ENCODE assay signal across 12 mouse cellular contexts in genomic region chr9:73089222-73089920, GRCm38 (mm10). TPM values are rescaled to one million over a fixed set of nuclear protein-coding genes. Genes with fewer than 3 reads are reported as not detected.
A peak's percentile ranks its signal among the peaks of the same experiment; 100 is the strongest.
DNase-seq lines count a peak whose midpoint lies in the region; ATAC-seq and TF ChIP-seq lines count a peak whose summit lies in the region.
"Had no signal": no experiment of that assay in that cellular context is flagged by ENCODE, and none has a peak within 500 bp of the region (broad histone marks: within the 10 kb centered on the region; RNA-seq: fewer than 3 reads in every experiment).

No protein-coding gene starts in this region.

- peak overlapping the region; percentile 68 for H3K27ac ChIP-seq in heart, embryonic 16.5 days (ENCODE audit: low read length)
- H3K27ac ChIP-seq in stomach, postnatal 0 days (replicated peaks), result peak overlapping the region; percentile 53
- H3K27ac ChIP-seq in hindbrain, embryonic 13.5 days, result no peak overlapping the region

- H3K36me3 ChIP-seq in heart, embryonic 16.5 days (ENCODE audit: control insufficient read depth, insufficient read depth), result no peaks in the 10 kb centered on the region
- no peaks in the 10 kb centered on the region for H3K36me3 ChIP-seq in stomach, postnatal 0 days (ENCODE audit: control insufficient read depth, insufficient read depth, low read length)
- H3K36me3 ChIP-seq in hindbrain, embryonic 13.5 days, result no peaks in the 10 kb centered on the region

- TF ChIP-seq EP300 in stomach, postnatal 0 days (optimal IDR thresholded peaks at IDR 0.05), result no peak

- no peak for TF ChIP-seq CTCF in stomach, postnatal 0 days (IDR thresholded peaks at IDR 0.05; ENCODE audit: low read depth)

- no peaks in the 10 kb centered on the region for H3K9me3 ChIP-seq in heart, embryonic 16.5 days (replicated peaks; ENCODE audit: control insufficient read depth, low read length)
- no peaks in the 10 kb centered on the region for H3K9me3 ChIP-seq in stomach, postnatal 0 days (ENCODE audit: control insufficient read depth, low read length)
- H3K9me3 ChIP-seq in hindbrain, embryonic 13.5 days, result no peaks in the 10 kb centered on the region

- no peak overlapping the region for H3K4me3 ChIP-seq in heart, embryonic 16.5 days (ENCODE audit: low read length)
- H3K4me3 ChIP-seq in stomach, postnatal 0 days (ENCODE audit: low read depth, low read length), result no peak overlapping the region
- H3K4me3 ChIP-seq in hindbrain, embryonic 13.5 days, result no peak overlapping the region

- H3K9ac ChIP-seq in heart, embryonic 16.5 days (ENCODE audit: low read length), result no peak overlapping the region
- H3K9ac ChIP-seq in stomach, postnatal 0 days (ENCODE audit: low read length), result 0 out of 2 replicates have a peak overlapping the region, but pooled peaks have one; percentile 4
- H3K9ac ChIP-seq in hindbrain, embryonic 13.5 days, result no peak overlapping the region; the same call in 1 of the 2 replicates

- peaks cover 3% of the 10 kb centered on the region; the same call in 1 of the 2 replicates for H3K4me1 ChIP-seq in heart, embryonic 16.5 days (ENCODE audit: control insufficient read depth, insufficient read depth, low read length)
- H3K4me1 ChIP-seq in stomach, postnatal 0 days (replicated peaks; ENCODE audit: control insufficient read depth, insufficient read depth), result no peaks in the 10 kb centered on the region
- no peaks in the 10 kb centered on the region for H3K4me1 ChIP-seq in hindbrain, embryonic 13.5 days (replicated peaks)

- DNase-seq in heart, adult 11 months, result no peak
- peak; percentile 89 for DNase-seq in lung, postnatal 25 days (ENCODE audit: low spot score)
- peak; percentile 75 for DNase-seq in stomach, postnatal 0 days (ENCODE audit: low spot score)
- no peak for DNase-seq in kidney, postnatal 25 days
- DNase-seq: adrenal gland, postnatal 10 days had no signal

- H3K4me2 ChIP-seq in heart, embryonic 16.5 days (ENCODE audit: low read depth, low read length), result no peak overlapping the region
- no peak overlapping the region for H3K4me2 ChIP-seq in stomach, postnatal 0 days (replicated peaks; ENCODE audit: low read depth)
- no peak overlapping the region for H3K4me2 ChIP-seq in hindbrain, embryonic 13.5 days

- ATAC-seq in heart, embryonic 16.5 days (replicated peaks; ENCODE audit: extremely low read depth, insufficient read depth, low FRiP score), result peak; percentile 64
- peak; percentile 66 for ATAC-seq in inflammation-experienced regulatory T-cells, adult 6 months
- ATAC-seq in stomach, postnatal 0 days (ENCODE audit: low FRiP score, low TSS enrichment), result peak; percentile 83
- no peak for ATAC-seq in frontal cortex, adult (ENCODE audit: low TSS enrichment)
- ATAC-seq in hindbrain, embryonic 13.5 days (ENCODE audit: low FRiP score), result no peak

- WGBS in heart, embryonic 16.5 days, result 56% methylated on average over 16 of the region's 16 CpGs
- 56% methylated on average over 16 of the region's 16 CpGs for WGBS in stomach, postnatal 0 days
- 80% methylated on average over 16 of the region's 16 CpGs for WGBS in hindbrain, embryonic 13.5 days

- H3K27me3 ChIP-seq in heart, embryonic 16.5 days (ENCODE audit: control insufficient read depth, insufficient read depth, low read length), result no peaks in the 10 kb centered on the region
- H3K27me3 ChIP-seq in stomach, postnatal 0 days (ENCODE audit: control insufficient read depth, insufficient read depth, low read length), result no peaks in the 10 kb centered on the region
- H3K27me3 ChIP-seq in hindbrain, embryonic 13.5 days, result peaks cover 5% of the 10 kb centered on the region; the same call in 1 of the 2 replicates

RNA-seq across cellular contexts. Expression of gene Khdc3, which starts 12.3 kb away (rescaled TPM):
- 0.18 TPM in 1 of 2 replicates, not detected in the other for polyA plus RNA-seq in heart, embryonic 16.5 days (2015; fragmentation: Nextera tagmentation; extraction: Ambion mirVana)
- under 1 TPM in 1 of 3 experiments, not detected in 2; 0.28 TPM for polyA plus RNA-seq in inflammation-experienced regulatory T-cells, adult 6 months (2017; shearing (Covaris generic))
- polyA plus RNA-seq in stomach, postnatal 0 days (2015; fragmentation: Nextera tagmentation; extraction: Ambion mirVana), result not detected in 2 replicates
- polyA plus RNA-seq in hindbrain, embryonic 13.5 days (2015; fragmentation: Nextera tagmentation; extraction: Ambion mirVana), result 0.26 TPM in 1 of 2 replicates, not detected in the other
- polyA plus RNA-seq: embryonic facial prominence, embryonic 11.5 days had no signal

RNA-seq across cellular contexts. Expression of gene Gm20509, which starts 12.9 kb away (rescaled TPM):
- polyA plus RNA-seq in heart, embryonic 16.5 days (2015; fragmentation: Nextera tagmentation; extraction: Ambion mirVana), result not detected in 2 replicates
- not detected for polyA plus RNA-seq in inflammation-experienced regulatory T-cells, adult 6 months (2017; shearing (Covaris generic))
- not detected in 2 replicates for polyA plus RNA-seq in stomach, postnatal 0 days (2015; fragmentation: Nextera tagmentation; extraction: Ambion mirVana)
- polyA plus RNA-seq in hindbrain, embryonic 13.5 days (2015; fragmentation: Nextera tagmentation; extraction: Ambion mirVana), result not detected in 2 replicates
- polyA plus RNA-seq: neural tube, embryonic 14.5 days; urinary bladder, adult 2 months had no signal

RNA-seq across cellular contexts. Expression of gene Rsl24d1, which starts 23.9 kb away (rescaled TPM):
- polyA plus RNA-seq in heart, embryonic 16.5 days (2015; fragmentation: Nextera tagmentation; extraction: Ambion mirVana), result 78.8 and 86.3 TPM in 2 replicates
- polyA plus RNA-seq in inflammation-experienced regulatory T-cells, adult 6 months (2017; shearing (Covaris generic)), result 10 to 100 TPM; 81.9 to 88.8 (median 83.1) TPM
- polyA plus RNA-seq in stomach, postnatal 0 days (2015; fragmentation: Nextera tagmentation; extraction: Ambion mirVana), result 55.6 and 56.3 TPM in 2 replicates
- polyA plus RNA-seq in hindbrain, embryonic 13.5 days (2015; fragmentation: Nextera tagmentation; extraction: Ambion mirVana), result 114 and 115 TPM in 2 replicates

RNA-seq across cellular contexts. Expression of gene Rab27a, which starts 44.7 kb away (rescaled TPM):
- polyA plus RNA-seq in heart, embryonic 16.5 days (2015; fragmentation: Nextera tagmentation; extraction: Ambion mirVana), result 7.7 and 11.5 TPM in 2 replicates
- polyA plus RNA-seq in inflammation-experienced regulatory T-cells, adult 6 months (2017; shearing (Covaris generic)), result 10 to 100 TPM; 36.2 to 83.0 (median 39.9) TPM
- polyA plus RNA-seq in stomach, postnatal 0 days (2015; fragmentation: Nextera tagmentation; extraction: Ambion mirVana), result 22.5 and 22.7 TPM in 2 replicates
- polyA plus RNA-seq in hindbrain, embryonic 13.5 days (2015; fragmentation: Nextera tagmentation; extraction: Ambion mirVana), result 1.3 and 2.3 TPM in 2 replicates

RNA-seq across cellular contexts. Expression of gene Pigb, which starts 49.2 kb away (rescaled TPM):
- polyA plus RNA-seq in heart, embryonic 16.5 days (2015; fragmentation: Nextera tagmentation; extraction: Ambion mirVana), result 7.2 and 7.5 TPM in 2 replicates
- 10 to 100 TPM; 12.0 to 19.6 (median 15.1) TPM for polyA plus RNA-seq in inflammation-experienced regulatory T-cells, adult 6 months (2017; shearing (Covaris generic))
- polyA plus RNA-seq in stomach, postnatal 0 days (2015; fragmentation: Nextera tagmentation; extraction: Ambion mirVana), result 7.7 and 8.7 TPM in 2 replicates
- 13.4 and 14.1 TPM in 2 replicates for polyA plus RNA-seq in hindbrain, embryonic 13.5 days (2015; fragmentation: Nextera tagmentation; extraction: Ambion mirVana)

Comparison
In these comparisons a context has a peak if more than half of its experiments do, and no peak if none do; other contexts are left out.
1. ATAC-seq: peak in heart, embryonic 16.5 days (single experiment), inflammation-experienced regulatory T-cells, adult 6 months (single experiment) and stomach, postnatal 0 days (single experiment); none in frontal cortex, adult (single experiment) and hindbrain, embryonic 13.5 days (single experiment).
2. DNase-seq: peak in lung, postnatal 25 days (single experiment) and stomach, postnatal 0 days (single experiment); none in heart, adult 11 months (single experiment) and kidney, postnatal 25 days (0 of 2).